Mouse (Mus musculus) left cerebral cortex, adult 8-10 months (tissue): Measurements from ENCODE around the gene Fam78a. TPM values are rescaled to one million over a fixed set of nuclear protein-coding genes. Genes with fewer than 3 reads are reported as not detected.
"Not testable (repeated sequence)": the region's sequence is repeated elsewhere in the genome, so short reads cannot be mapped to it uniquely, and the experiment has no call there.

Source experiments
- DNase-seq, 2 experiments: peaks; one replicate each; pipeline ENCODE4 v3.0.0; 2022; ENCODE audit warnings: low spot score in 2 of 2
- microRNA-seq, 2 experiments: library from miRNA; unstranded; fragments of <30 nt; microRNA quantifications; one replicate each; pipeline ENCODE4 v1.2.0; 2022
- total RNA-seq, 4 experiments: library from RNA; stranded (reverse); gene quantifications; 2 replicates each; pipeline ENCODE4 v1.2.4; 2022

Fam78a gene
- total RNA-seq, 4 experiments from 2014 or later = 6.9 to 15.6 (median 8.9) TPM

GRCm38 (mm10) chr2:32043836-32044235 is 40.8 kb downstream of the Fam78a start:
- DNase-seq = no peak

GRCm38 (mm10) chr2:32041087-32041486 is 43.6 kb downstream of the Fam78a start:
- DNase-seq = no peak

GRCm38 (mm10) chr2:32040646-32041045 is 44.0 kb downstream of the Fam78a start:
- not testable (repeated sequence) for DNase-seq

GRCm38 (mm10) chr2:32038661-32039081 is 46.0 kb downstream of the Fam78a start:
- DNase-seq = peak; percentile 45 to 73

GRCm38 (mm10) chr2:32037279-32037858 is 47.3 kb downstream of the Fam78a start:
- DNase-seq = no peak

- no peak for DNase-seq
Observed at GRCm38 (mm10) chr2:32034206-32034605, 50.5 kb downstream of the Fam78a start.

- no peak for DNase-seq
Observed at GRCm38 (mm10) chr2:32033436-32033835, 51.2 kb downstream of the Fam78a start.

GRCm38 (mm10) chr2:32029636-32030035 is 55.0 kb downstream of the Fam78a start:
- DNase-seq = peak in 1 of 2 experiments; percentile 73

- no peak for DNase-seq
Observed at GRCm38 (mm10) chr2:32024372-32024771, 60.3 kb downstream of the Fam78a start.

GRCm38 (mm10) chr2:32020229-32020628 is 64.4 kb downstream of the Fam78a start:
- no peak for DNase-seq

- DNase-seq = no peak
Observed at GRCm38 (mm10) chr2:32019704-32020103, 65.0 kb downstream of the Fam78a start.

- DNase-seq = no peak
Observed at GRCm38 (mm10) chr2:32008716-32009115, 75.9 kb downstream of the Fam78a start.

- no peak for DNase-seq
Observed at GRCm38 (mm10) chr2:32008311-32008710, 76.3 kb downstream of the Fam78a start.

Small RNA genes lying within 50 kb of the gene (microRNA-seq; reads per million reads assigned to microRNA genes)
- gene Mir7674 = 2.3 to 3.1 reads per million in 2 experiments

Other genes with a start within 250 kb of the Fam78a start
- gene Fibcd1, start 238.9 kb downstream of the Fam78a start, total RNA-seq = 1 to 10 TPM; 6.9 to 9.0 (median 7.4) TPM
- 1 to 10 TPM; 5.7 to 7.5 (median 6.6) TPM for gene Lamc3, start 197.6 kb downstream of the Fam78a start, total RNA-seq
- gene Aif1l, start 134.7 kb downstream of the Fam78a start, total RNA-seq = 1 to 10 TPM; 8.2 to 9.7 (median 9.2) TPM
- 10 to 100 TPM; 50.5 to 74.7 (median 65.5) TPM for gene Nup214, start 110.4 kb downstream of the Fam78a start, total RNA-seq
- gene Plpp7, start 10.7 kb upstream of the Fam78a start, total RNA-seq = 10 to 100 TPM; 26.8 to 31.7 (median 28.8) TPM
- 100 to 1,000 TPM; 248 to 277 (median 262) TPM for gene Prrc2b, start 66.2 kb upstream of the Fam78a start, total RNA-seq
- gene Pomt1, start 151.7 kb upstream of the Fam78a start, total RNA-seq = 10 to 100 TPM; 18.8 to 22.0 (median 19.8) TPM
- 10 to 100 TPM; 42.9 to 51.6 (median 49.4) TPM for gene Uck1, start 175.3 kb upstream of the Fam78a start, total RNA-seq
- 10 to 100 TPM; 87.7 to 91.0 (median 89.3) TPM for gene Golga2, start 202.5 kb upstream of the Fam78a start, total RNA-seq
- gene Swi5, start 203.2 kb upstream of the Fam78a start, total RNA-seq = 100 to 1,000 TPM; 204 to 222 (median 213) TPM